Mouse (Mus musculus): ENCODE results near the gene Ndufa4l2. TPM values are rescaled to one million over a fixed set of nuclear protein-coding genes. Genes with fewer than 3 reads are reported as not detected.
A peak's percentile ranks its signal among the peaks of the same experiment; 100 is the strongest.

Ndufa4l2 gene
- polyA plus RNA-seq, 1 experiment from 2014 or later, result 34.2 TPM

DNA sequence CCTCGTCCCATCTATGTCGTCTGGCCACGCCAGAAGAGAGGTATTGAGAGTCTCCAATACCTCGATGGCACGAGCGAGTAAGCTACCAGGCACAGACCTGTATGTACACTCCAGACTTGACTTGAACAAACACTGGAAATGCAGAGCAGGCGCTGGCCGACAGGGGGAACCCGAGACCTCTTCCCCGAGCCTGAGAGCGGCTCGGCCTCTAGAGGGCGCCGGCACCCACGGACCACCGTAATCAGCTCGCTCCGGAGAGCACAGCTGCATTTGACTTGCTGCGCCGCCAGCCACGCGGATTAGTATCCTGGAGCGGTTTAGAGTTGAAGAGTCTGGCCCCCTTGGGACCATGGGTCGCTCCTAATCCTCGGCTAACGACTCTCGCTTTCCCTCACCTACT lies 2.0 kb upstream of the Ndufa4l2 start:
- H3K4me1 ChIP-seq (replicated peaks; ENCODE audit: control insufficient read depth, insufficient read depth, low read length), result peaks cover 72% of the 10 kb centered on the region

DNA sequence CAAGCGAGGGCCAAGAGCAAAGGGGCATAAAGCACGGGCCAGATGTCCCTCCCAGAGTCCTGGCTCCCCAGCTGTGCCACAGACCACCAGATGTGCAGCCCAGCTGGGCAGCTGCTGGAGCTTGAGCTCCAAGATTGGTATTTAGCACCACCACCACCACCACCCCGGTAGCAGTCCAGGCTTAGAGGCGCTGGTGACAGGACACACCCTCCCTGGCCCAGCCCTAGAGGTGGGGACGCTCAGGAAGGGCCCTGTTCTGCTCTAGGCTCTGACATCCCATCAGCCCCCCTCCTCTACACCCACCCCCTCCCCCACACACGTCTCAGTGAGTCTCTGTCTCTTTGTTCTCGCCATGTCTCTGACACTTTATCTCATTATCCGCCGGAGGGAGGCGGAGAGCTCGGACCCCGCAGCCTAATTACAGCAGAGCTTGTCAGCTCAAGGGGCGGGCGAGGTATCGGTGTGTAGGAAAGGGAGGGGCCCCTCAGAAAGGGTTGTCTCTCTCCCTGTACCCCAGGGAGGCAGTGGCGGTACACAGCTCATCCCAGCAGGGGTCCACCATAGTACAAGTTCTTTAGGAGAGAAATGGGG lies 1.2 kb upstream of the Ndufa4l2 start:
- Histone ChIP-seq H3K27ac (ENCODE audit: low read depth, low read length) (no peak overlapping the region), H3K36me3 (ENCODE audit: control insufficient read depth, insufficient read depth, low read length) (peaks cover 16% of the 10 kb centered on the region)

More for the DNA sequence above, 2.0 kb upstream of the Ndufa4l2 start:
- Histone ChIP-seq H3K4me3 (ENCODE audit: low read depth, low read length) (peak overlapping the region; percentile 45), H3K4me2 (peak overlapping the region; percentile 82), H3K27ac (ENCODE audit: low read depth, low read length) (no peak overlapping the region), H3K9me3 (ENCODE audit: control insufficient read depth, low read length) (no peaks in the 10 kb centered on the region), H3K27me3 (replicated peaks; ENCODE audit: control insufficient read depth, insufficient read depth, low read length) (peaks cover 66% of the 10 kb centered on the region), H3K9ac (ENCODE audit: low read depth, low read length) (peak overlapping the region; percentile 57), H3K36me3 (ENCODE audit: control insufficient read depth, insufficient read depth, low read length) (peaks cover 8% of the 10 kb centered on the region)
- under 1% methylated on average over 27 of the region's 27 CpGs for WGBS
- DNase-seq (ENCODE audit: low spot score) (peak; percentile 95), ATAC-seq (replicated peaks; ENCODE audit: low FRiP score) (peak; percentile 58)

DNA sequence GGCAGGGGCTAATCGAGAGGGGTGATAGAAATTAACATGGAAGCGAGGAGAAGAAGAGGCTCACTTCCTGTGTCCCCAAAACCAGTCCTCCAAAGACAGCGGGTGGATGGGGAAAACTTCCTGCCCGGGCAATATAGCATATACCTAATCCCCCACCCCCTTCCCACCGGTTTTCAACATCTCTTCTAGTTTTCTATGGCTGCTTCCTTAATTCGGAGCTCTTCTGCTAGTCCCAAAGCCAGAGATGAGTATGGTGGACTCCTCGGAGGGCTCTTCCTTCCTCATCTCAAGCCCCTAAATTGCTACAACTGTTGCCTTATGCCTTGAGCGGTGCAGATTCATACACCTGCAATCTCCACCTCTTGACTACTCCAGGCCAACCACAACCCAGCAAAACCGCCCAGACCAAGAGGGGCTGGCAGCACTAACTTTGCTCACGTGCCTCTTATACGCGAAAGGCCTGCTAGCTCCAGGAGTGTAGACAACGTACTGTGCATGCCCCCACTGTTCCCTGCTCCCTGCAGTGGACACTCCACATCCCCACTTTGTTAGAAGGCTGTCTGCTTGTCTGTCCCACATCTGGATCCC lies 562 bp upstream of the Ndufa4l2 start:
- H3K4me3 ChIP-seq (ENCODE audit: low read depth, low read length), result peak overlapping the region; percentile 45
- H3K27ac ChIP-seq (ENCODE audit: low read depth, low read length), result no peak overlapping the region; the same call in 1 of the 2 replicates
- ATAC-seq (replicated peaks; ENCODE audit: low FRiP score) (no peak), DNase-seq (ENCODE audit: low spot score) (peak; percentile 33)
- H3K4me2 ChIP-seq, result peak overlapping the region; percentile 82
- WGBS, result 7% methylated on average over 13 of the region's 13 CpGs
- peaks cover 56% of the 10 kb centered on the region for H3K27me3 ChIP-seq (replicated peaks; ENCODE audit: control insufficient read depth, insufficient read depth, low read length)
- peaks cover 22% of the 10 kb centered on the region for H3K36me3 ChIP-seq (ENCODE audit: control insufficient read depth, insufficient read depth, low read length)
- H3K9ac ChIP-seq (ENCODE audit: low read depth, low read length), result peak overlapping the region; percentile 45; the same call in 1 of the 2 replicates
- peaks cover 70% of the 10 kb centered on the region for H3K4me1 ChIP-seq (replicated peaks; ENCODE audit: control insufficient read depth, insufficient read depth, low read length)
- H3K9me3 ChIP-seq (ENCODE audit: control insufficient read depth, low read length), result no peaks in the 10 kb centered on the region

More for the DNA sequence above, 1.2 kb upstream of the Ndufa4l2 start:
- peak; percentile 75 for DNase-seq (ENCODE audit: low spot score)
- WGBS, result under 1% methylated on average over 16 of the region's 16 CpGs
- H3K4me3 ChIP-seq (ENCODE audit: low read depth, low read length), result peak overlapping the region; percentile 45
- peaks cover 73% of the 10 kb centered on the region for H3K4me1 ChIP-seq (replicated peaks; ENCODE audit: control insufficient read depth, insufficient read depth, low read length)
- peak; percentile 67 for ATAC-seq (replicated peaks; ENCODE audit: low FRiP score)
- no peaks in the 10 kb centered on the region for H3K9me3 ChIP-seq (ENCODE audit: control insufficient read depth, low read length)
- H3K4me2 ChIP-seq, result peak overlapping the region; percentile 82
- H3K9ac ChIP-seq (ENCODE audit: low read depth, low read length), result peak overlapping the region; percentile 57; the same call in 1 of the 2 replicates
- peaks cover 62% of the 10 kb centered on the region for H3K27me3 ChIP-seq (replicated peaks; ENCODE audit: control insufficient read depth, insufficient read depth, low read length)

DNA sequence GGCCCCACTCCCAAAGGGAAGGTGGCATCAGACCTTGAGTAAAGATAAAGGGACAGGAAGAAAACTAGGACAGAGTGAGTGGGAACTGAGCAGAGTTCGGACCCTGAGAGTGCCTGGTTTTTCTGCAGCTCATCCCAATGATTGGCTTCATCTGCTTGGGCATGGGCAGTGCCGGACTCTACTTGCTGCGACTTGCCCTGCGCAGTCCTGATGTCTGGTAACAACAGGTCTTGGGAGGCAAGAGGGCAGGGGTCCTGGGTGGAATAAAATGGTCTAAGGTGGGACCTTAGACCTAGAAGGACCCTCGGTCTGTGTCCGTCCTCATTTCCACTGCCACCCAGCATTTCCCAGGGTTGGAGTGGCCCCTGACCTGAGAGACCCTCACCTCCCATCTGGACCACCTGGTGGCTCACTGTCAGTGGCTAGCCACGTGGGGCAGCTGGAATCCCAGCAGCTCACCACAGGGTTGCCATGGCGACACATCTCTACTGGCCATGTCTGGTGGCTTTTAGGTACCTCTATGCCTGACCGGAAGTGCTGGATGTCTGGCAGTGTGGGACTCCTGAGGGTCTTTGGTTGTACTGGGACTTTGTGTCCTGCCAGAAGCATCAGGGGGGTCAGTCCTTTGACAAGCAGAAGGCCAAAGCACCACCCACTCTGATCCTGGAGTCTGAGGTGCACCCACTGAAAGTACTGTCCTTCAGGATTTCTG lies 660 bp downstream of the Ndufa4l2 start:
- ATAC-seq (replicated peaks; ENCODE audit: low FRiP score), result no peak
- H3K36me3 ChIP-seq (ENCODE audit: control insufficient read depth, insufficient read depth, low read length), result peaks cover 33% of the 10 kb centered on the region
- H3K4me3 ChIP-seq (ENCODE audit: low read depth, low read length), result peak overlapping the region; percentile 30
- H3K9ac ChIP-seq (ENCODE audit: low read depth, low read length), result peak overlapping the region; percentile 48; the same call in 1 of the 2 replicates
- H3K27me3 ChIP-seq (replicated peaks; ENCODE audit: control insufficient read depth, insufficient read depth, low read length), result peaks cover 44% of the 10 kb centered on the region
- H3K27ac ChIP-seq (ENCODE audit: low read depth, low read length), result no peak overlapping the region
- H3K4me2 ChIP-seq, result peak overlapping the region; percentile 82
- WGBS, result 33% methylated on average over 9 of the region's 9 CpGs
- peaks cover 70% of the 10 kb centered on the region for H3K4me1 ChIP-seq (replicated peaks; ENCODE audit: control insufficient read depth, insufficient read depth, low read length)
- peak; percentile 34 for DNase-seq (ENCODE audit: low spot score)
- no peaks in the 10 kb centered on the region for H3K9me3 ChIP-seq (ENCODE audit: control insufficient read depth, low read length)

DNA sequence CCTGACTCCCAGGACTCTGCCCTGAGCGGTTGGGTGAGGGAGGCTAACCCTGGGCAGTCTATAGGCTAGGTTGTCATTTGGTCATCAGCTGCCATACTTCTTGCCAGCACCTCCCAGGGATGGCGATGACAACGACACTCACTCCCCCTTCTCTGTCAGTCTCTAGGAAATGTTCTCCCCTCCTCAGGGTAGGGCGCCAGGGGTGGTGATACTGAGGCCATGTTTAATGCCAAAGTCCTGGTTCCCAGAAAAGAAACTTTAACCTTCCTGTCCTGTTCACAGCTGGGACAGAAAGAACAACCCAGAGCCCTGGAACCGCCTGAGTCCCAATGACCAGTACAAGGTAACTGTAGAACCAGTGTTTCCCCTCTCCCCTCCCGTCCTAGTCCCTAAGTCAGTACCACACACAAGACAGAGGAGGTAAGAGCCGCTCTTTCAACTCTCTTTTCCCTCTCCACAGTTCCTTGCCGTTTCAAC lies 1.3 kb downstream of the Ndufa4l2 start:
- Histone ChIP-seq H3K27me3 (replicated peaks; ENCODE audit: control insufficient read depth, insufficient read depth, low read length) (peaks cover 38% of the 10 kb centered on the region), H3K9me3 (ENCODE audit: control insufficient read depth, low read length) (no peaks in the 10 kb centered on the region), H3K4me2 (peak overlapping the region; percentile 82), H3K4me1 (replicated peaks; ENCODE audit: control insufficient read depth, insufficient read depth, low read length) (peaks cover 76% of the 10 kb centered on the region), H3K27ac (ENCODE audit: low read depth, low read length) (peak overlapping the region; percentile 49; the same call in 1 of the 2 replicates), H3K4me3 (ENCODE audit: low read depth, low read length) (no peak overlapping the region; the same call in 1 of the 2 replicates), H3K9ac (ENCODE audit: low read depth, low read length) (peak overlapping the region; percentile 48), H3K36me3 (ENCODE audit: control insufficient read depth, insufficient read depth, low read length) (peaks cover 36% of the 10 kb centered on the region)
- no peak for ATAC-seq (replicated peaks; ENCODE audit: low FRiP score)
- WGBS, result 24% methylated on average over 8 of the region's 8 CpGs
- DNase-seq (ENCODE audit: low spot score), result peak; percentile 44

DNA sequence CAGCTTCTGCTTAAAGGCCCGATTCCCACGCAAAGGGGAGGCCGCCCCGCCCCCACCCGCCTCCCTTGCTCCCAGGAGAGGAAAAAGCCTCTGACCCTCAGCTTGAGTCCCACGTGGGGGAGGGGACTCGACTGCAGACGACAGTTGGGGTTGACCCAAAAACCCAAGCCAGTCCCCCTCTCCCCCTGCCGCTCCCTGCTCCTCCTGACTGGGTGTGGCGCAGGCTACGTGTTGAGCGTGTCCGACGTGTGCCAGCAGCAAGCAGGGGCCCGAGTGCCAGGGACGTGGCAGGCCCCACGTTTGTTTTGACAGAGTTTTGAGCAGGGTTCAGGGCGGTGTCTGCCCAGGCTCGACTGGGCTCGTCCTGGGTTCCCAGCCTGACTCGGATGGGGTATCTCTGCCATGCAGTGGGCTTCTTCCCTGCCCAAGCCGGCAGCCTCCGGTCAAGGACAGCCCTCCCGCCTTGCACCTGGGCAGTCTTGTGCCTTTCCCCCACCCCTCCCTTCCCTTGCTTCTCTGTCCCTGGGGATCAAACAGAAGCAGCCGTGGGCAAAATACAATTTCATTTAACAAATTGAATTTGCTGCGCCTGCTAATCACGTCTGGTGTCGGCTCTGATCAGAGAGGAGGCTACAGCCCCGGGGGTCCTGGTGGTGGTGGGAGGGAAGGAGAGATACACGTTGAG lies 2.0 kb downstream of the Ndufa4l2 start:
- DNase-seq (ENCODE audit: low spot score) (peak; percentile 79), ATAC-seq (replicated peaks; ENCODE audit: low FRiP score) (peak; percentile 35)
- Histone ChIP-seq H3K9me3 (ENCODE audit: control insufficient read depth, low read length) (no peaks in the 10 kb centered on the region), H3K27me3 (replicated peaks; ENCODE audit: control insufficient read depth, insufficient read depth, low read length) (peaks cover 31% of the 10 kb centered on the region), H3K4me3 (ENCODE audit: low read depth, low read length) (peak overlapping the region; percentile 0; the same call in 1 of the 2 replicates), H3K36me3 (ENCODE audit: control insufficient read depth, insufficient read depth, low read length) (peaks cover 36% of the 10 kb centered on the region), H3K4me2 (peak overlapping the region; percentile 82), H3K9ac (ENCODE audit: low read depth, low read length) (peak overlapping the region; percentile 48), H3K27ac (ENCODE audit: low read depth, low read length) (peak overlapping the region; percentile 60; the same call in 1 of the 2 replicates), H3K4me1 (replicated peaks; ENCODE audit: control insufficient read depth, insufficient read depth, low read length) (peaks cover 76% of the 10 kb centered on the region)
- 20% methylated on average over 30 of the region's 30 CpGs for WGBS

DNA sequence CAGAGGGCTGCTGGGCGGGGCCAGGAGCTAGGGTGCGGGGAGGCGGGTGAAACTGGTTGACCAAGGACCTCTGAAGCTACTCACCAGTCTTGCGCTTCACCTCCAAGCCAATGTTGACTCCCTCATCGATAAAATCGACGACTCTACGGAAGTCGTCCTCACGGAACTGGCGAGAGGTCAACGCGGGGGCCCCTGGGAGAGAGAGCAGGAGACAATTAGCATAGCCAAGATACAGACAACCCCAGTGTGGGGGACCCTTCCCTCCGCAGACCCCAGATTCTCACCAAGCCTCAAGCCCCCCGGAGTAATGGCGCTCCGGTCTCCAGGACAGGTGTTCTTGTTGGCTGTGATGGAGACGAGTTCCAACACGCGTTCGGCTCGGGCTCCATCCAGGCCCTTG lies 3.2 kb downstream of the Ndufa4l2 start:
- ATAC-seq (replicated peaks; ENCODE audit: low FRiP score), result no peak
- WGBS, result 92% methylated on average over 22 of the region's 22 CpGs
- peaks cover 23% of the 10 kb centered on the region for H3K27me3 ChIP-seq (replicated peaks; ENCODE audit: control insufficient read depth, insufficient read depth, low read length)

DNA sequence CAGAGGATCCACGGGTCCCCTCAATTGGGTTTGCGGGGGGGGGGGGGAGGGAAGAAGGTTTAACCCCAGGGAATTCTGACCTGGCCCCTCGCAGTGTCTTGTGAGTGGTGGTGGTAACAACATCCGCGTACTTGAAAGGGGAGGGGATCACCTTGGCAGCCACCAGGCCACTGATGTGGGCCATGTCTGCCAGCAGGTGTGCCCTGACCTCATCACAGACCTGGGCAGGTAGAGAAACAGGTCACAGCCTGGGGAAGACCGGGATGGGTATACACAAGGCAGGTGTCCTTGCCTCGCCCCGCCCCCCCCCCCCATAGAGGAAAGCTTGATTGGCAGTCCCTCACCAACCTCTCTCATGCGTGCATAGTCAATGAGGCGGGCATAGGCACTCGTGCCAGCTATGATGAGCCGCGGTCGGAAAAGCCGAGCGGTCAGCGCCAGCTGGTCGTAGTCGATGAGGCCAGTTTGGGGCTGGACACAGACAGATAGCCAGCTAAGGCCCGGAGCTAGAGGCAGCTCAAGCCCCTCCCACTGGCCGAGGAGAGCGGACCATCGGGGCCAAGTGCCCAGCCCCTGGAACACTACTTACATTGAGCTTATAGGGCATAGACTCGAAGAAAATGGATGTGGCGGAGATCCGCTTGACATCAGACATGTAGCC lies 4.4 kb downstream of the Ndufa4l2 start:
- H3K36me3 ChIP-seq (ENCODE audit: control insufficient read depth, insufficient read depth, low read length), result peaks cover 36% of the 10 kb centered on the region
- no peak overlapping the region for H3K4me2 ChIP-seq
- H3K27me3 ChIP-seq (replicated peaks; ENCODE audit: control insufficient read depth, insufficient read depth, low read length), result peaks cover 24% of the 10 kb centered on the region
- ATAC-seq (replicated peaks; ENCODE audit: low FRiP score) (no peak), DNase-seq (ENCODE audit: low spot score) (no peak)
- no peaks in the 10 kb centered on the region for H3K9me3 ChIP-seq (ENCODE audit: control insufficient read depth, low read length)
- 91% methylated on average over 26 of the region's 26 CpGs for whole genome bisulfite sequencing
- H3K4me1 ChIP-seq (replicated peaks; ENCODE audit: control insufficient read depth, insufficient read depth, low read length), result peaks cover 54% of the 10 kb centered on the region
- H3K27ac ChIP-seq (ENCODE audit: low read depth, low read length), result no peak overlapping the region
- no peak overlapping the region for H3K9ac ChIP-seq (ENCODE audit: low read depth, low read length)
- no peak overlapping the region for H3K4me3 ChIP-seq (ENCODE audit: low read depth, low read length)

More for the DNA sequence above, 3.2 kb downstream of the Ndufa4l2 start:
- no peak for DNase-seq (ENCODE audit: low spot score)
- Histone ChIP-seq H3K27ac (ENCODE audit: low read depth, low read length) (no peak overlapping the region), H3K9ac (ENCODE audit: low read depth, low read length) (no peak overlapping the region), H3K36me3 (ENCODE audit: control insufficient read depth, insufficient read depth, low read length) (peaks cover 36% of the 10 kb centered on the region), H3K4me3 (ENCODE audit: low read depth, low read length) (no peak overlapping the region), H3K4me2 (no peak overlapping the region), H3K9me3 (ENCODE audit: control insufficient read depth, low read length) (no peaks in the 10 kb centered on the region), H3K4me1 (replicated peaks; ENCODE audit: control insufficient read depth, insufficient read depth, low read length) (peaks cover 66% of the 10 kb centered on the region)

Measured in liver, embryonic 11.5 days (tissue).